Mouse (Mus musculus): ENCODE data around the gene Popdc3.
A peak's percentile ranks its signal among the peaks of the same experiment; 100 is the strongest.
"Not testable (repeated sequence)": the region's sequence is repeated elsewhere in the genome, so short reads cannot be mapped to it uniquely, and the experiment has no call there.

The Popdc3 gene

DNA sequence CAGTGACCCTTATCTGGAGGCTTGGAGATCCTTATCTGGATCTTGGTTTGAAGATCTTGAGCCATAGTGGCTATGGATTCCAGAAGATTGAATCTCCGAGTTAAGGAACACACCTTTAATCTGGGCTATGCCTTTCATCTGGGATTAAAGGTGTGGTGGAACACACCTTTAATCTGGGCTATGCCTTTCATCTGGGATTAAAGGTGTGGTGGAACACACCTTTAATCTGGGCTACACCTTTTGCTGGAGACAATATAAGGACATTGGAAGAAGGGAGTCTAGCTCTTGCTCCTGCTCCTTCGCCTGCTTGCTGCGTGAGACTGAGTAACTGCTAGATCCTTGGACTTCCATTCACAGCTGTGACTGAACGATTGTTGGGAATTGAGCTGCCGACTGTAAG is at the start of gene Popdc3:
Gene Popdc3 (plus strand): TSS at position 301 of the 400 bp plus-strand sequence.
- DNase-seq = not testable (repeated sequence)

DNA sequence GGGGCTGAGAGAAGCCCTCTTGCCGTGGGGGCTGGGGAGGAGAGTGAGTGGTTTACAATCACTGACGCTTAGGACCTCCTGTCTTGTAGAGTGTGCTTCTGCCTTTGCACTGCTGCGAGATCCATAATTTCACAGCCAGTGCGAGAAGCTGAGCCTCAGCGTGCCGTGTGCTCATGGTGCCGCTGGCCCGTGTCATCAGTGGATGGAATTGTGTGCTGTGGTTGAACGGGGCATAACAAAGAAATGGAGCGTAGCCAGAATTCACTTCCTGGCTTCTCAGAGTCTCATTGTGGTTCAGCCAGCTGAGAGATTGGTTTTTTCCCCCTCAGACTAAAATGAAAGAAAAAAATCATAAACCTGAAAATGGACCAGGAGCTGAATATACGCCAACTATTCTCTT is 48.8 kb upstream of the Popdc3 start:
- peak; percentile 50 for DNase-seq

DNA sequence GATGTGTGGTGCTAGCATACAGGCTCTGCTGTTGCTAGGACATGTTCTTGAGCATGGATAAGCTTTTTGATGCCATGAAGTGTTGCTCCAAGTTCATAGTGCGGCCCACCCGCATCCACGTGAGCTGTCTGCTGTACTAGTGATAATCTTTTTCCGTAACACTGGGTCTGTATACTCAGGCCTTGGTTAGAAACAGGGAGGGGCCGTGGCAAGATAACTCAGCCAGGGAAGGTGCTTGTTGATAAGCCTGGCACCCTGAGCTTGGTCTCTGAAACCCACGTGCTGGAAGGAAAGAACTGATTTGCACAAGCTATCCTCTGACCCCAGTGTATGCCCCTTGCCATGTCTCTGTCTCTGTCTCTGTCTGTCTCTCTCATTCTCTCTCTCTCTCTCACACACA is 47.9 kb upstream of the Popdc3 start:
- DNase-seq = no peak

- peak; percentile 52 for DNase-seq
These were observed 45.5 kb upstream of the Popdc3 start for GRCm38 (mm10) chr10:45132371-45132770.

DNA sequence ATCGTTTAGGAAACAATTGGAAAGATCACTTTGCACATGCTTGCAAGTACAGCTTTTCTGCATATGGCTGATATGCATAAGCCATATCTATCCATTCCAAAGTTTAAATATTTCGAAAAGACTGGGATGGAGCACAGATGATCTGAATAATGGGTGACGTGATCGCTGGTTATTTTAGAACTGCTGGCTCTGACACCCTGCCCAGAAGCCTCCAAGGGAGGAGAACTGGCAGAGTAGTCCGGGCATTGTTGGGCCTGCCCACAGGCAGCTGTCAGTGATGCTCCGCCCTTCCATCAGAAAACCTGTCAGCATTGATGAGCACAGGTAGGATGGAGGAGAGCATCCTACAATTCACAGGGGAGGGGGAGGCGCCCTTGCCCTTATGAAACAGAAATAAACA is 41.1 kb upstream of the Popdc3 start:
- no peak for DNase-seq

DNA sequence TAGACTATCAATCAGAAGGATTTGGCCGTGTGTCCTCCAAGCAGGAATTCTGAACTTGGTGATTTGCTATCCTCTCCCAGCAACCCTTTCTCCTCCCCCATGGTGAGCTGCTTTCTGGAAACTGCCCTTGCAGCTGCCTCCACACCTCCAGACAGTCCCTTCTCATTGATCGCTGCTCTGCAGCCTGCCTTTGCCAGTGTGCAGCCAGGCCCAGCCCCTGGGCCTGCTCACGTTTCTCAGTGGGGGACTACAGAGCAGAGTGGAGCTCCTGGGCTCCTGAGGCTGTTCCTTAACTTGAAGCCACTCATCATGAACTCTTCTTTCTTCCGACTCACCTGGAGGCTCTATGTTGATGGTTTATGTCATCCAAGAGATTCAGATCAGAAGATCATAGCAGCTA is 38.0 kb upstream of the Popdc3 start:
- no peak for DNase-seq

GRCm38 (mm10) chr10:45140474-45141212 is 37.3 kb upstream of the Popdc3 start:
- no peak for DNase-seq

GRCm38 (mm10) chr10:45142359-45142758 is 35.5 kb upstream of the Popdc3 start:
- no peak for DNase-seq

- no peak for DNase-seq
These were observed 33.7 kb upstream of the Popdc3 start for GRCm38 (mm10) chr10:45144038-45144817.

- DNase-seq = no peak
These were observed 31.1 kb upstream of the Popdc3 start for GRCm38 (mm10) chr10:45146821-45147220.

DNA sequence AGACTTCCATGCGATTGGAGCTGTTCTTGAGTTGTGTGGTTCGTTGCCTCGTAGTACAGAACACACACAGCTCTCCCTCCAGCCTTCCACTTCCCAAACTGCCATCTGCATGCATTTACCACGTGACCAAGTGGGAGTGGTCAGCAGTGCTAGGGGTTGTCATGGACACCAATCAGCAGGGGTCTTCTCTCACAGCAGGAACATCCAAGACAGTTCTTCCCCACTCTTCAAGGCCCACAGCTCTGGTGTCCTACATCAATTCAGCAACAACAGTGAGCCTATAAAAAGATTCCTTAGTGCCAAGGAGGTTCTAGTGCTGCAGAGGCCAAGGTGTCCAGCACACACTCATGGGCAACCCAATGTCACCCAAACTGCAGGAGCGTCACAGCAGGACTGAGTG is 26.8 kb upstream of the Popdc3 start:
- DNase-seq = no peak

GRCm38 (mm10) chr10:45151771-45152692 is 25.9 kb upstream of the Popdc3 start:
- DNase-seq = no peak

GRCm38 (mm10) chr10:45154557-45155060 is 23.3 kb upstream of the Popdc3 start:
- no peak for DNase-seq

DNA sequence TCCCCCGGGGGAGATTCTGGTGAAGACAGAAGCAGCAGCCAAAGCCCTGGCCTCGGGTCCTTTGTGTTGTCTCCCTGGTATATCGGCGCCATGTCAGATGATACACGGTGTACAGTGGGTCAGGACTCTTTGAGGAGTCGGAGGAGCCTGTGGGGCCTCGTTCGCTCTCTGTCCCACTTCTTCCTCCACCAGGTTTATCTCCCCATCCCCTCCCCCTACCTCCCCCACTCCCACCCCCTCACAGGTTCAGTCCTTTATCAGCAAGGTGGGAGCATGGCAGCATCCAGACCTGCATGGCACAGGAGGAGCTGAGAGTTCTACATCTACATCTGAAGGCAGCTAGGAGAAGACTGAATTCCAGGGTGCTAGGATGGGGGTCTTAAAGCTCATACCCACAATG is 12.0 kb upstream of the Popdc3 start:
- DNase-seq = no peak

DNA sequence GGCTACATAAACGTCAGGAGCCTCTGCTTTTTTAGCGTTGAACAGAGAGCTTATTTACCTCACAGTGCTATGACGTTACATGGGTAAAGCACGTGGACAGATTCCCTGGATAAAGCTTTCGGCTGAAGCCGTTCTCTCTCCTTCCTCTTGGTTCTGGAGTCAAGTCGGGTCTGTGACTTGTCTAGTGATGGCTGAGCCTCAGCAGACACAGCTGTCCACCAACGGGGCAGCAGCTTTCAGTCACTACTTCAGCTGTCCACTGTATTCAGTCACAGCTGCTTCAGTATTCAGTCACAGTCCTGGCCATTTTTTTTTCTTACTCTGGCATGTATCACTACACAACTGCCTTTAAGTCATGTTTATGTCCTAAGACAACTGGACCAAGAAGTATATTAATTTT is 4.0 kb upstream of the Popdc3 start:
- no peak for DNase-seq

DNA sequence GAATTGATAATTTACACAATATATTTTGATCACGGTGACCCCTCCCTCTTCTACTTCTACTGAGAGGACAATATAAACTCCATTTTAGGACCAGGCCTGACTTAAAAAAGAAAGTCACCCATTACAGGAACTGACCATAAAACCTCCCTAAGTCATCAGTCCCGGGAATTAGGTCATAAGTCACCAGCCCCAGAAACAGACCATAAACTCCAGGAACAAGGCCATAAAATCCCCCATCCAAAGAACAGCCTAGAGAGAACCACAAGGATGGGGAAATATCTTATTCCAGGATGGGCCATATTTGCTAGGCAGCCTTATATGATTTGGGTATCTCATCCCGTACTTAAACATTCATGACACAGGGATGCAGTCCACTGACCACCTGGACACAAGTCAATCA is 3.6 kb upstream of the Popdc3 start:
- no peak for DNase-seq

GRCm38 (mm10) chr10:45180677-45181326 is 2.9 kb downstream of the Popdc3 start:
- DNase-seq = no peak

- no peak for DNase-seq
These were observed 3.4 kb downstream of the Popdc3 start for GRCm38 (mm10) chr10:45181344-45181743.

DNA sequence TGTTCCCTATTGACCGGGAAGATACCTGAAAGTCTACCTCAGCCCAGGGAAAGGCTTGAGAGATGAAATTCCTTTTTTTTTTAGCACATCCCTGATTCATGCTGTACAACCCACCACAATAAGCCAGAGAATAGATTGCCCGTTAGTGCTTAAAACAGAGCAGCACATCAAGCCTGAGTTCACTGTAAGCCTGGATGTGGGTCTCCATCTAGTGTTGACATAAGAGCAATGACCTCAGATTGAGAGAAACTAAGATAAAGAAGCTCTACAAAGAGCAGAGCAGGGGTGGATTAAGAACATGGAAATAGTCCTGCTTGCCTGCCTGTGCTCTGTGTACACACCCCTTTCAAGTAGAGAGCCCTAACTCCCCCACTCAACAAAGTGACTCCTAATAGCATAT is 7.6 kb downstream of the Popdc3 start:
- no peak for DNase-seq

DNA sequence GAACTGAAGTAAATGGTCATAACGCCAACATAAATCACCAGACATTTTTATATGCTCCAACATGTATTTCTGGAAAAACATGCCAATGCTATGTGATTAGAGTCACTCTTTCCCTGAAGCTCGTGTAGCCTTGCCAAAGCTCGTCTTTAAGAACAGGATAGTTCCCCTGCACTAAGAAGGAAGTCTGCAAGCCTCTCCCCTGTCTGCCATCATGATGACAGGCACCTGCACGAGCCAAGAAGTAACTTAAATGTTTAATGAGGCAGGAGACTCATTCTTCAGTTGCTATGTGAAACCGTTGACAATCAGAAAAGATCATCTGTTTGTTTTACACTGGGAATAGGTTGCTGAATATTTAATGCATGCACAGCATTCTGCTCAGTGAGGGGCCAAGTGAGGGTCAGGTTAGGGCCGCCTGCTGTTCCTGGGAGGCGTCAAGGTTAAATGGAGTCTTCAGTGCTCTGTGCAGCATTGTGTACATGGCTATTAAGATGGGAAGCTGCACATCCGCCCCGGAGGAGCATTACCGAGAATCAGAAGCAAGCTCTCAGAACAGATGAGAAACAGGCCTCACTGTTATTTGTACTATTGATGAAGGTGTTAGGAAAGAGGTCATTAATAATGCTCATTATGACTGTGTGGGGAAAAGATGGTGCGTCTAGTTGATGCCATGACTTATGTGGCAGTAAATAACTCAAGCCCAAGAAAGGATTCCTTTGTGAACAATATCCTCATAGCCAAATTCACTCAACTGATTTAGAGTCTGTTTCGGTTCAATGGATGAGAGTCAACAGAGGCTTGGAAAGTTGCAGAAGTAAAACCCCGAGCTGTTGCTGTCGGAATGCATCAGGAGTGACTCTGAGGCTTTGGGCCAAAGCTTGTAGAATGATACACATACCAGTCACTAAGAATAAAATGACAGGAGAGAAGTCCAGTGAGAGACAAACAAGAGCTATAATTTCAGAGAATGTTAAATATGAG is 15.7 kb downstream of the Popdc3 start:
- no peak for DNase-seq

DNA sequence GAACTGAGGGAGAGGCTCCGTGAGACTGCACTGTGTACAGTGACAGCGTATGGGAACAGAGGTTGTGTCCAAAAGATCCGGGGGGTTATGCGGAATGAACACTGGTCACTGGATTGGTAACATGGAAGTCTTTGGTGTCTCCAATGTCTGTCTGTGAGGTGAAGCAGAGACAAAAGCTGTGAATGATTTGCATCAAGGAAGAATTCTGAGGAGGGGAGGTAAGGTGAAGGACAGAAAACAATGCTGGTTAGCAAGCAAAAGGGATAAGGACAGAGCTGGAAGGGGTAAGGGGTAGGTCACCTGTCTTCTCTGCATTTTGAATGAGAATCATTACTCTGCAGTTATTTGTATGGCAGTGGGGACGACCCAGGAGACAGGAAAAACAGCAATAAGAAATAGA is 16.6 kb downstream of the Popdc3 start:
- DNase-seq = no peak

Data from kidney, postnatal 14 days (tissue).